Mouse (Mus musculus): ENCODE measurements around the gene Cd160.

DNA sequence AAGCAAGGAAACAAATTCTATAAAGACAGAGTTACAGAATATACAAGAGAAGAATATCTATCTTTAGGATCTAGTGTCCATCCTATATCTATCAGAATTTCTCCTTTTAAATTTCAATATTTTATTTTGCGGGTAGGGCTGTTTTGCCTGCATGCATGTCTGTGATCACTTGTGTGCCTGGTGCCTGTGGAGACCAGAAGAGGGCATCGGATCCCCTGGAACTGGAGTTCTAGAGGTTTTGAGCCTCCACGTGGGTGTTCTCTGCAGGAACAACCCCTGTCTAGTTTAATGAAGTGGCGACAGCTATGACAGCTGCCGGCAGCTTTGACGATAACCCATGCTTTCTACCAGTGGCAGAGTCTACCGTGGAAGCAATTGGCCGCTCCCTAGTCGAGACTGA is 16.0 kb downstream of the Cd160 start:
- TF ChIP-seq ZC3H11A (IDR thresholded peaks at IDR 0.05; ENCODE audit: low read depth, low read length): no peak
- peak; percentile 70 for TF ChIP-seq USF1 (IDR thresholded peaks at IDR 0.05; ENCODE audit: low read depth, low read length)
- TF ChIP-seq POLR2A (IDR thresholded peaks at IDR 0.05; ENCODE audit: control insufficient read depth in 1 of 2, insufficient read depth in 1 of 2, low read depth in 1 of 2, low read length in 2 of 2, poor library complexity in 1 of 2): 0 out of 4 replicates have a peak, but pooled peaks of 1 of the 2 experiments have one; percentile 17
- TF ChIP-seq ZMIZ1 (IDR thresholded peaks at IDR 0.05; ENCODE audit: low read depth, low read length): no peak
- TF ChIP-seq UBTF (IDR thresholded peaks at IDR 0.05; ENCODE audit: borderline replicate concordance, insufficient read depth, low read depth, low read length): no peak
- TF ChIP-seq CTCF (IDR thresholded peaks at IDR 0.05 in 2 of 3, conservative IDR thresholded peaks at IDR 0.05 in 1 of 3; ENCODE audit: control insufficient read depth in 1 of 3, insufficient read depth in 1 of 3, low read depth in 2 of 3, low read length in 3 of 3, poor library complexity in 1 of 3, severe bottlenecking in 1 of 3): peak in 2 of 3 experiments; percentile 76 to 81; a peak in 5 of 6 replicates
- no peak for TF ChIP-seq EP300 (IDR thresholded peaks at IDR 0.05; ENCODE audit: low read depth in 1 of 2, low read length in 2 of 2)
- no peak for TF ChIP-seq POLR2AphosphoS2 (IDR thresholded peaks at IDR 0.05; ENCODE audit: low read length)
- TF ChIP-seq MEF2A (IDR thresholded peaks at IDR 0.05; ENCODE audit: extremely low read depth, insufficient replicate concordance, low read depth, low read length, poor library complexity, severe bottlenecking): no peak
- TF ChIP-seq NRF1 (IDR thresholded peaks at IDR 0.05; ENCODE audit: insufficient read depth, low read depth, low read length, poor library complexity, severe bottlenecking): no peak
- TF ChIP-seq E2F4 (IDR thresholded peaks at IDR 0.05; ENCODE audit: borderline replicate concordance, low read depth, low read length): no peak
- TF ChIP-seq TAL1 (IDR thresholded peaks at IDR 0.05; ENCODE audit: low read length): peak; percentile 21; the same call in 1 of the 2 replicates
